Mouse (Mus musculus) CH12.LX (cell line): ENCODE measurements around the gene Zfp128. TPM values are rescaled to one million over a fixed set of nuclear protein-coding genes. Genes with fewer than 3 reads are reported as not detected.

Source experiments
- DNase-seq: peaks from one replicate; pipeline ENCODE4 v3.0.0-alpha.2; 2013; ENCODE audit errors: extremely low read depth
- H3K27ac ChIP-seq: 2 replicates; pipeline ENCODE4 v1.5.1; 2012; ENCODE audit warnings: low read depth, mild to moderate bottlenecking, control low read depth, moderate library complexity; ENCODE audit not compliant: insufficient read depth
- H3K27me3 ChIP-seq: replicated peaks from 2 replicates; pipeline ENCODE3; 2012; ENCODE audit warnings: inconsistent platforms
- H3K36me3 ChIP-seq, 2 experiments: replicated peaks in 1 of 2; 2 replicates each; pipeline versions ENCODE3 to v1.6.1; 2012; ENCODE audit warnings: inconsistent platforms in 1 of 2, low read length in 1 of 2, mild to moderate bottlenecking in 1 of 2, mixed read lengths in 1 of 2, moderate library complexity in 1 of 2; ENCODE audit not compliant: control insufficient read depth in 1 of 2, insufficient read depth in 1 of 2
- H3K4me1 ChIP-seq, 2 experiments: 2 replicates each; pipeline ENCODE4 v1.6.1; 2012; ENCODE audit warnings: inconsistent platforms in 1 of 2, moderate library complexity in 1 of 2; ENCODE audit not compliant: insufficient read depth in 2 of 2, control insufficient read depth in 1 of 2
- H3K4me2 ChIP-seq: 2 replicates; pipeline ENCODE4 v1.6.1; 2012; ENCODE audit warnings: low read depth, mild to moderate bottlenecking, control low read depth; ENCODE audit not compliant: poor library complexity, insufficient read depth, severe bottlenecking
- H3K4me3 ChIP-seq, 3 experiments: fragments of 150-350 bp in 1 of 3; sonication (generic) in 1 of 3; replicated peaks in 1 of 3; 2 replicates each; pipeline versions ENCODE3 to v1.5.1; 2011 to 2012; ENCODE audit warnings: low read depth in 2 of 3, low read length in 2 of 3, mild to moderate bottlenecking in 2 of 3, moderate library complexity in 2 of 3, control low read depth in 1 of 3, improper control_type of control experiment in 1 of 3, inconsistent platforms in 1 of 3, mixed read lengths in 1 of 3; ENCODE audit not compliant: poor library complexity in 1 of 3
- H3K79me2 ChIP-seq: replicated peaks from 2 replicates; pipeline ENCODE4 v1.6.1; 2012; ENCODE audit warnings: mild to moderate bottlenecking, moderate library complexity; ENCODE audit not compliant: control insufficient read depth, poor library complexity, insufficient read depth, severe bottlenecking; ENCODE audit errors: extremely low read depth
- H3K9ac ChIP-seq: 2 replicates; pipeline ENCODE4 v1.6.1; 2012; ENCODE audit warnings: low read depth, mild to moderate bottlenecking, control low read depth, moderate library complexity; ENCODE audit not compliant: insufficient read depth
- H3K9me3 ChIP-seq: replicated peaks from 2 replicates; pipeline ENCODE3; 2012; ENCODE audit warnings: low read length, inconsistent platforms, mixed read lengths
- BHLHE40 ChIP-seq: IDR thresholded peaks from 2 replicates; pipeline ENCODE4 v1.6.1; 2011; ENCODE audit warnings: mild to moderate bottlenecking, low read depth, low read length, improper control_type of control experiment
- CHD2 ChIP-seq: IDR thresholded peaks from 2 replicates; pipeline ENCODE4 v1.6.1; 2011; ENCODE audit warnings: low read length, improper control_type of control experiment
- ELF1 ChIP-seq: IDR thresholded peaks from 2 replicates; pipeline ENCODE4 v1.6.1; 2014; ENCODE audit warnings: low read depth, mild to moderate bottlenecking, inconsistent platforms, low read length, improper control_type of control experiment
- EP300 ChIP-seq: IDR thresholded peaks from 2 replicates; pipeline ENCODE4 v1.6.1; 2011; ENCODE audit warnings: low read length, improper control_type of control experiment
- ETS1 ChIP-seq: conservative IDR thresholded peaks from 2 replicates; pipeline ENCODE4 v1.6.1; 2012; ENCODE audit warnings: low read depth, mild to moderate bottlenecking, inconsistent platforms, low read length, improper control_type of control experiment, moderate library complexity
- HCFC1 ChIP-seq: IDR thresholded peaks from 2 replicates; pipeline ENCODE4 v1.6.1; 2012; ENCODE audit warnings: low read depth, mild to moderate bottlenecking, inconsistent platforms, low read length, improper control_type of control experiment
- JUND ChIP-seq: conservative IDR thresholded peaks from 2 replicates; pipeline ENCODE4 v1.6.1; 2011; ENCODE audit warnings: low read depth, low read length, improper control_type of control experiment
- KAT2A ChIP-seq: IDR thresholded peaks from 2 replicates; pipeline ENCODE4 v1.6.1; 2012; ENCODE audit warnings: low read length, improper control_type of control experiment, inconsistent platforms; ENCODE audit not compliant: insufficient replicate concordance
- MEF2A ChIP-seq: IDR thresholded peaks from 2 replicates; pipeline ENCODE4 v1.6.1; 2014; ENCODE audit warnings: low read depth, mild to moderate bottlenecking, inconsistent platforms, low read length, improper control_type of control experiment, borderline replicate concordance
- MXI1 ChIP-seq: IDR thresholded peaks from 2 replicates; pipeline ENCODE4 v1.6.1; 2011; ENCODE audit warnings: mild to moderate bottlenecking, low read depth, low read length, improper control_type of control experiment
- POLR2A ChIP-seq: IDR thresholded peaks from 2 replicates; pipeline ENCODE4 v1.6.1; 2011; ENCODE audit warnings: low read depth, mild to moderate bottlenecking, improper control_type of control experiment, low read length
- SMC3 ChIP-seq: IDR thresholded peaks from 2 replicates; pipeline ENCODE4 v1.6.1; 2011; ENCODE audit warnings: low read depth, low read length, improper control_type of control experiment
- TCF12 ChIP-seq: IDR thresholded peaks from 2 replicates; pipeline ENCODE4 v1.6.1; 2014; ENCODE audit warnings: low read depth, mild to moderate bottlenecking, inconsistent platforms, low read length, improper control_type of control experiment
- USF1 ChIP-seq: IDR thresholded peaks from 2 replicates; pipeline ENCODE4 v1.6.1; 2014; ENCODE audit warnings: low read depth, mild to moderate bottlenecking, inconsistent platforms, low read length, improper control_type of control experiment
- USF2 ChIP-seq: conservative IDR thresholded peaks from 2 replicates; pipeline ENCODE4 v1.6.1; 2011; ENCODE audit warnings: low read depth, low read length, improper control_type of control experiment
- ZC3H11A ChIP-seq: IDR thresholded peaks from 2 replicates; pipeline ENCODE4 v1.6.1; 2012; ENCODE audit warnings: low read depth, mild to moderate bottlenecking, inconsistent platforms, low read length, improper control_type of control experiment
- dilution Hi-C: fragments of 300-500 bp; cut with MboI; formaldehyde crosslinking; loops from 2 replicates; pipeline ENCODE4 v1.14.3; 2020; ENCODE audit warnings: low sequenced_read_pairs; ENCODE audit not compliant: extremely low pct_unique_long_range_greater_than_20kb, extremely low pct_ligation_motif_present
- in situ Hi-C: fragments of 300-500 bp; cut with MboI; formaldehyde crosslinking; loops from 3 replicates; pipeline ENCODE4 v1.14.3; 2019; ENCODE audit warnings: low sequenced_read_pairs, low pct_ligation_motif_present, low pct_unique_long_range_greater_than_20kb, mixed read lengths
- polyA plus RNA-seq: library from polyadenylated mRNA; unstranded; fragments of >175 nt; gene quantifications from 2 replicates; pipeline ENCODE4 v1.2.1, GENCODE M21; 2012; ENCODE audit warnings: low read depth; ENCODE audit not compliant: insufficient read length
- total RNA-seq, 2 experiments: library from RNA; depleted of rRNA; stranded (reverse); fragments of 300-350 nt in 1 of 2; fragments of >200 nt in 1 of 2; gene quantifications; 2 replicates each; pipeline ENCODE4 v1.2.3; 2012 to 2014

Zfp128 gene
- total and polyA plus RNA-seq, 3 experiments = 0.61 to 1.4 (median 1.2) TPM

DNA sequence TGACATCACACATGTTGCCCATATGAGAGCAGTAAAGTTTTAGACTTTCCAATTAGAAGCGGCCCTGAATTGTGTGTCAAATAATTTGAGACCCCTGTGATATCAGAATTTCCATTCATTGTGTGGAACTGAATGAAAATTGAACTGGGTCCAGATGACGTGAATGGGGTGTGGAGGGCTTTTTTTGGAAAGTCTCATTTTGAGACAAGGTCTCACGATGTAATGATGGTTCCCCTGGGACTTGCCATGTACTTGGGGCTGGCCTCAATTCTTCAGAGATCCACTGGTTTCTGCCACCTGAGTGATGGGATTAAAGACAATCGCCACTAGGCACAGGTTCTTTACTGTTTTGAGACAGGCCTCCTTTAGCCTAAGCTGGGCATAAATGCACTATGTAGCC lies 59.6 kb downstream of the Zfp128 start:
- Histone ChIP-seq H3K79me2 (no peaks in the 10 kb centered on the region), H3K36me3 (no peaks in the 10 kb centered on the region), H3K4me2 (no peak overlapping the region), H3K27me3 (no peaks in the 10 kb centered on the region), H3K9ac (no peak overlapping the region), H3K4me3 (no peak overlapping the region), H3K9me3 (no peaks in the 10 kb centered on the region), H3K4me1 (peaks cover 3 to 14% of the 10 kb centered on the region in 2 experiments), H3K27ac (no peak overlapping the region)
- dilution Hi-C loops (no loop called here), in situ Hi-C loops (no loop called here)
- TF ChIP-seq USF2 (no peak), CHD2 (peak; percentile 51; the same call in 1 of the 2 replicates), KAT2A (no peak), EP300 (peak; percentile 10; the same call in 1 of the 2 replicates), USF1 (no peak), ELF1 (no peak), POLR2A (no peak), MXI1 (no peak), HCFC1 (no peak), BHLHE40 (no peak), MEF2A (peak; percentile 76), JUND (no peak), ZC3H11A (no peak), ETS1 (peak; percentile 62), SMC3 (no peak), TCF12 (no peak)
- DNase-seq = peak; percentile 76

Other genes with a start within 250 kb of the Zfp128 start
- gene Vmn2r54, start 240.9 kb upstream of the Zfp128 start, total RNA-seq (2012; rRNA removed) = not detected in 2 replicates
- not detected in 2 replicates for gene Vmn2r54, start 240.9 kb upstream of the Zfp128 start, total RNA-seq (2014; rRNA removed)
- gene Vmn2r54, start 240.9 kb upstream of the Zfp128 start, polyA plus RNA-seq = not detected in 2 replicates
- gene Vmn2r55, start 196.2 kb upstream of the Zfp128 start, total RNA-seq (2012; rRNA removed) = not detected in 2 replicates
- not detected in 2 replicates for gene Vmn2r55, start 196.2 kb upstream of the Zfp128 start, total RNA-seq (2014; rRNA removed)
- gene Vmn2r55, start 196.2 kb upstream of the Zfp128 start, polyA plus RNA-seq = not detected in 2 replicates
- gene Vmn2r56, start 146.2 kb upstream of the Zfp128 start, total RNA-seq (2012; rRNA removed) = not detected in 2 replicates
- not detected in 2 replicates for gene Vmn2r56, start 146.2 kb upstream of the Zfp128 start, total RNA-seq (2014; rRNA removed)
- not detected in 2 replicates for gene Vmn2r56, start 146.2 kb upstream of the Zfp128 start, polyA plus RNA-seq
- 1.6 and 1.8 TPM in 2 replicates for gene Zscan18, start 77.5 kb upstream of the Zfp128 start, total RNA-seq (2012; rRNA removed)
- 0.56 and 1.4 TPM in 2 replicates for gene Zscan18, start 77.5 kb upstream of the Zfp128 start, total RNA-seq (2014; rRNA removed)
- gene Zscan18, start 77.5 kb upstream of the Zfp128 start, polyA plus RNA-seq = 1.3 and 1.6 TPM in 2 replicates
- gene Zfp329, start 62.3 kb upstream of the Zfp128 start, total RNA-seq (2012; rRNA removed) = 4.4 and 4.5 TPM in 2 replicates
- 3.9 and 7.2 TPM in 2 replicates for gene Zfp329, start 62.3 kb upstream of the Zfp128 start, total RNA-seq (2014; rRNA removed)
- gene Zfp329, start 62.3 kb upstream of the Zfp128 start, polyA plus RNA-seq = 4.3 and 4.5 TPM in 2 replicates
- gene Zfp110, start 46.4 kb upstream of the Zfp128 start, total RNA-seq (2012; rRNA removed) = 29.3 and 31.0 TPM in 2 replicates
- 26.6 and 31.5 TPM in 2 replicates for gene Zfp110, start 46.4 kb upstream of the Zfp128 start, total RNA-seq (2014; rRNA removed)
- gene Zfp110, start 46.4 kb upstream of the Zfp128 start, polyA plus RNA-seq = 14.8 and 16.2 TPM in 2 replicates
- gene Zscan22, start 16.6 kb downstream of the Zfp128 start, total RNA-seq (2012; rRNA removed) = 3.2 and 4.2 TPM in 2 replicates
- gene Zscan22, start 16.6 kb downstream of the Zfp128 start, total RNA-seq (2014; rRNA removed) = 2.8 and 3.3 TPM in 2 replicates
- gene Zscan22, start 16.6 kb downstream of the Zfp128 start, polyA plus RNA-seq = 7.6 and 8.9 TPM in 2 replicates
- gene Rps5, start 41.1 kb downstream of the Zfp128 start, total RNA-seq (2012; rRNA removed) = 3,671 and 4,026 TPM in 2 replicates
- 3,631 and 4,293 TPM in 2 replicates for gene Rps5, start 41.1 kb downstream of the Zfp128 start, total RNA-seq (2014; rRNA removed)
- 2,088 and 2,166 TPM in 2 replicates for gene Rps5, start 41.1 kb downstream of the Zfp128 start, polyA plus RNA-seq
- 1.1 and 1.3 TPM in 2 replicates for gene Rnf225, start 46.2 kb downstream of the Zfp128 start, total RNA-seq (2012; rRNA removed)
- 0.89 and 0.90 TPM in 2 replicates for gene Rnf225, start 46.2 kb downstream of the Zfp128 start, total RNA-seq (2014; rRNA removed)
- 3.4 and 4.0 TPM in 2 replicates for gene Rnf225, start 46.2 kb downstream of the Zfp128 start, polyA plus RNA-seq
- 6.4 and 8.7 TPM in 2 replicates for gene Zfp324, start 84.7 kb downstream of the Zfp128 start, total RNA-seq (2012; rRNA removed)
- gene Zfp324, start 84.7 kb downstream of the Zfp128 start, total RNA-seq (2014; rRNA removed) = 6.3 and 7.3 TPM in 2 replicates
- 3.8 and 4.2 TPM in 2 replicates for gene Zfp324, start 84.7 kb downstream of the Zfp128 start, polyA plus RNA-seq
- gene Zfp446, start 96.7 kb downstream of the Zfp128 start, total RNA-seq (2012; rRNA removed) = 7.5 and 7.8 TPM in 2 replicates
- gene Zfp446, start 96.7 kb downstream of the Zfp128 start, total RNA-seq (2014; rRNA removed) = 11.9 and 12.8 TPM in 2 replicates
- 12.5 and 12.9 TPM in 2 replicates for gene Zfp446, start 96.7 kb downstream of the Zfp128 start, polyA plus RNA-seq
- 0.04 TPM in 1 of 2 replicates, not detected in the other for gene Slc27a5, start 117.0 kb downstream of the Zfp128 start, total RNA-seq (2012; rRNA removed)
- not detected in 2 replicates for gene Slc27a5, start 117.0 kb downstream of the Zfp128 start, total RNA-seq (2014; rRNA removed)
- not detected in 2 replicates for gene Slc27a5, start 117.0 kb downstream of the Zfp128 start, polyA plus RNA-seq
- 500 and 583 TPM in 2 replicates for gene Trim28, start 117.9 kb downstream of the Zfp128 start, total RNA-seq (2012; rRNA removed)
- 495 and 516 TPM in 2 replicates for gene Trim28, start 117.9 kb downstream of the Zfp128 start, total RNA-seq (2014; rRNA removed)
- 728 and 891 TPM in 2 replicates for gene Trim28, start 117.9 kb downstream of the Zfp128 start, polyA plus RNA-seq
- gene Zbtb45, start 128.9 kb downstream of the Zfp128 start, total RNA-seq (2012; rRNA removed) = 9.5 and 12.1 TPM in 2 replicates
- gene Zbtb45, start 128.9 kb downstream of the Zfp128 start, total RNA-seq (2014; rRNA removed) = 6.7 and 6.8 TPM in 2 replicates
- 16.7 and 17.1 TPM in 2 replicates for gene Zbtb45, start 128.9 kb downstream of the Zfp128 start, polyA plus RNA-seq
- 110 and 115 TPM in 2 replicates for gene Chmp2a, start 153.6 kb downstream of the Zfp128 start, total RNA-seq (2012; rRNA removed)
- 131 and 141 TPM in 2 replicates for gene Chmp2a, start 153.6 kb downstream of the Zfp128 start, total RNA-seq (2014; rRNA removed)
- gene Chmp2a, start 153.6 kb downstream of the Zfp128 start, polyA plus RNA-seq = 134 and 148 TPM in 2 replicates
- gene Ube2m, start 157.1 kb downstream of the Zfp128 start, total RNA-seq (2012; rRNA removed) = 134 and 156 TPM in 2 replicates
- 227 and 244 TPM in 2 replicates for gene Ube2m, start 157.1 kb downstream of the Zfp128 start, total RNA-seq (2014; rRNA removed)
- 215 and 272 TPM in 2 replicates for gene Ube2m, start 157.1 kb downstream of the Zfp128 start, polyA plus RNA-seq
- 0.46 and 0.55 TPM in 2 replicates for gene Mzf1, start 173.6 kb downstream of the Zfp128 start, total RNA-seq (2012; rRNA removed)
- 0.31 and 0.34 TPM in 2 replicates for gene Mzf1, start 173.6 kb downstream of the Zfp128 start, total RNA-seq (2014; rRNA removed)
- 0.50 and 0.68 TPM in 2 replicates for gene Mzf1, start 173.6 kb downstream of the Zfp128 start, polyA plus RNA-seq
- gene Vmn1r85, start 214.0 kb downstream of the Zfp128 start, total RNA-seq (2012; rRNA removed) = not detected in 2 replicates
- not detected in 2 replicates for gene Vmn1r85, start 214.0 kb downstream of the Zfp128 start, total RNA-seq (2014; rRNA removed)
- gene Vmn1r85, start 214.0 kb downstream of the Zfp128 start, polyA plus RNA-seq = not detected in 2 replicates
- not detected in 2 replicates for gene Vmn1r86, start 238.7 kb downstream of the Zfp128 start, total RNA-seq (2012; rRNA removed)
- gene Vmn1r86, start 238.7 kb downstream of the Zfp128 start, total RNA-seq (2014; rRNA removed) = not detected in 2 replicates
- gene Vmn1r86, start 238.7 kb downstream of the Zfp128 start, polyA plus RNA-seq = not detected in 2 replicates